Mouse (Mus musculus): ENCODE results near the gene Phlda3.

Gene Phlda3

GRCm38 (mm10) chr1:135793370-135794215 lies 27.7 kb downstream of the Phlda3 start:
- DNase-seq (ENCODE audit: low read depth), result no peak

- peak; percentile 22 for DNase-seq (ENCODE audit: low read depth)
Measured at GRCm38 (mm10) chr1:135794216-135795134, 28.6 kb downstream of the Phlda3 start.

- no peak for DNase-seq (ENCODE audit: low read depth)
Measured at GRCm38 (mm10) chr1:135798492-135798891, 32.6 kb downstream of the Phlda3 start.

GRCm38 (mm10) chr1:135799109-135799627 lies 33.2 kb downstream of the Phlda3 start:
- DNase-seq (ENCODE audit: low read depth), result no peak

GRCm38 (mm10) chr1:135800192-135800950 lies 34.5 kb downstream of the Phlda3 start:
- no peak for DNase-seq (ENCODE audit: low read depth)

GRCm38 (mm10) chr1:135807546-135807945 lies 41.6 kb downstream of the Phlda3 start:
- no peak for DNase-seq (ENCODE audit: low read depth)

- no peak for DNase-seq (ENCODE audit: low read depth)
Measured at GRCm38 (mm10) chr1:135810180-135810579, 44.3 kb downstream of the Phlda3 start.

- DNase-seq (ENCODE audit: low read depth), result peak; percentile 73
Measured at GRCm38 (mm10) chr1:135811016-135811646, 45.2 kb downstream of the Phlda3 start.

GRCm38 (mm10) chr1:135812205-135812604 lies 46.3 kb downstream of the Phlda3 start:
- DNase-seq (ENCODE audit: low read depth), result no peak

- no peak for DNase-seq (ENCODE audit: low read depth)
Measured at GRCm38 (mm10) chr1:135812618-135813017, 46.7 kb downstream of the Phlda3 start.

- DNase-seq (ENCODE audit: low read depth), result no peak
Measured at GRCm38 (mm10) chr1:135813071-135813470, 47.2 kb downstream of the Phlda3 start.

GRCm38 (mm10) chr1:135813687-135814395 lies 47.9 kb downstream of the Phlda3 start:
- no peak for DNase-seq (ENCODE audit: low read depth)

- DNase-seq (ENCODE audit: low read depth), result no peak
Measured at GRCm38 (mm10) chr1:135814531-135814930, 48.6 kb downstream of the Phlda3 start.

- DNase-seq (ENCODE audit: low read depth), result no peak
Measured at GRCm38 (mm10) chr1:135817595-135817994, 51.7 kb downstream of the Phlda3 start.

- no peak for DNase-seq (ENCODE audit: low read depth)
Measured at GRCm38 (mm10) chr1:135818481-135819086, 52.7 kb downstream of the Phlda3 start, which contains the start of gene Lad1. Gene Lad1 (plus strand): TSS chr1:135818598.
